Mouse (Mus musculus): ENCODE measurements at regions not wholly inside any gene's neighbourhood (a gene's known extent, or its start where the extent isn't known, plus 50 kb on each side); places are given as distances from the start of the nearest gene placed in this dataset.

DNA sequence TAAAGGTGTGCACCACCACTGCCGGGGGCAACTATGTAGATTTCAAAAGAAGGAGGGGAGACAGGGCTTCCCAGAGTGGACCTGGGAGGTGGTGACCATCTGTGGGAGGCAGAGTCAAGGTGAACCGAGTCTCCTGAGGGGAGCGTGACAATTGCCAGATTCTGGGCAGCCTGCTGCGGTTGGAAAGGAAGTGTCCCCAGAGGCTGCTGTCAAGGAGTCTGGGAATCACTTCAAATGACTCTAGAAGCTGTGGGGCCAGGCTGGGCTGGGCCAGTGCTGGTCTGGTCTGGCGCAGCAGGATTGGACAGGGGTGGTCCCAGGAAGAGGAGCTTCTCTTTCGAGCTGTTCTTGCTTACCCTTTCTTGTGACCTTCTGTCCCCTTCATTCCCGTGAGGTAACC lies 95.4 kb upstream of the Gm26897 start:
- TF ChIP-seq JUN (IDR thresholded peaks at IDR 0.05; ENCODE audit: insufficient read depth, low read depth, low read length), result no peak
- no peak for TF ChIP-seq USF2 (conservative IDR thresholded peaks at IDR 0.05; ENCODE audit: low read depth, low read length)
- TF ChIP-seq USF1 (IDR thresholded peaks at IDR 0.05; ENCODE audit: low read depth, low read length), result no peak
- no peak for TF ChIP-seq MEF2A (IDR thresholded peaks at IDR 0.05; ENCODE audit: borderline replicate concordance, low read depth, low read length)
- no peak for TF ChIP-seq CTCF (conservative IDR thresholded peaks at IDR 0.05 in 1 of 2, IDR thresholded peaks at IDR 0.05 in 1 of 2; ENCODE audit: low read depth in 2 of 2, low read length in 2 of 2)

All from CH12.LX (cell line).